Mouse (Mus musculus) urinary bladder, adult 2 months (tissue): Measurements from ENCODE around the gene Krt23. TPM values are rescaled to one million over a fixed set of nuclear protein-coding genes. Genes with fewer than 3 reads are reported as not detected.

Source experiments
- DNase-seq: peaks from one replicate; pipeline ENCODE4 v3.0.0; 2022; ENCODE audit warnings: low spot score
- polyA plus RNA-seq: library from polyadenylated mRNA; depleted of rRNA; stranded (reverse); fragments of >200 nt; gene quantifications from 2 replicates; pipeline ENCODE4 v1.2.3, GENCODE M21; 2012; rRNA removed

Krt23 gene
- 3.4 and 4.2 TPM in 2 replicates for polyA plus RNA-seq

DNA sequence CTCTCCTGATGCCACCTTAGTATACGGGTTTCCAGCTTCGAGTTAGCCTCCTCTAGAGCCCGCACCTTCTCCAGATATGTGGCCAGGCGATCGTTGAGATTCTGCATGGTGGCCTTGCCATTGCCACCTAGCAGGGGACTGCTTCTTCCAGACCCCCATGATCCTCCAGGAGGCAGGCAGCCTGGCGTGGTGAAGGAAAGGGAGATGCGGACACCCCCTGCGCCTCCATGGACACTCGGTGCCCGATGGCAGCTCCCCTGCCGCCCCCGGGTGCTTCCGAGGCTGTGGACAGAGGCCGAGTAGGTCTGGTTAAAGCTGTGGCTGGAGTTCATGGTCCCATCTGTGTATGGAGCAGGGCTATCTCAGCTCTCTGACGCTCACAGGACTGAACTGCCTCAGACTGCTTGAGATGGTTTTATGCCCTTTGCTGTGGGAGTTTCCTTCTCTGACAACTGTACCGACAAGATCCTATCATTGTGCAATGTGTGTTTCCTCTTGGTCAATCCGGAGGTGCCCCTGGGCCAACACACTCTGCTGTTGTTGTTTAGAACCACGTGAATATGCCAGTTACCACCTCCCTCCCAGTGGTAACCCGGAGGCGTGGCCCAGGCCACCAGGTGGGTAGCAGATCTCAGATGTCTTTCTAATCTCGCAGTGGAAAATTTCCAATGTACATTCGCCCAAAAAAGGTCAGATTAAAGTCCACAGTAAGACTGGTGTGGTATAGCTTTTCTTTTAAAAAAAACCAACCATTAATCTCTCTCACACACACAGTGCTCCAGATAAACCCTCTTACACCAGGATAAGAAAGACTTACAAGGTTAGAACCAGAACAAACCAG, at the start of gene Krt23:
Gene Krt23 (minus strand): TSS at position 405 of the 841 bp plus-strand sequence.
- no peak for DNase-seq

DNA sequence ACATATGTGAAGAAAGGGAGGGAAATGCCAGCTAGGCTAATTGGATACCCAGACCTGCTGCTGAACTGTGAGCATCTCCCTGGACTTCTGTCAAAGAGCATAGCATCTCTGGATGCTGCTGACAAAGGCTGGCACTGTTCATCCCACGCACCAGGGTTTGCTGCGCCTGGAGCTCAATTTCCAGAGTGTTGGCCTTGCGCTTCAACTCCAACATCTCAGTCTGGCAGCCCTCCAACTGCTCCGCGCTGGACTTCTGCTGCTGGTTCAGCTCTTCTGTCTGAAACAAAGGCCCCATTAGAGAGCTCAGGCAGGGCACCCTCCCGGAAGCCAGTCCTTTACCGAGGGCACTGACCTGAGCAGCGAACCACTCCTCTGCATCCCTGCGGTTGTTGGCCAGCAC, 46.8 kb upstream of the Krt23 start:
- DNase-seq: no peak

DNA sequence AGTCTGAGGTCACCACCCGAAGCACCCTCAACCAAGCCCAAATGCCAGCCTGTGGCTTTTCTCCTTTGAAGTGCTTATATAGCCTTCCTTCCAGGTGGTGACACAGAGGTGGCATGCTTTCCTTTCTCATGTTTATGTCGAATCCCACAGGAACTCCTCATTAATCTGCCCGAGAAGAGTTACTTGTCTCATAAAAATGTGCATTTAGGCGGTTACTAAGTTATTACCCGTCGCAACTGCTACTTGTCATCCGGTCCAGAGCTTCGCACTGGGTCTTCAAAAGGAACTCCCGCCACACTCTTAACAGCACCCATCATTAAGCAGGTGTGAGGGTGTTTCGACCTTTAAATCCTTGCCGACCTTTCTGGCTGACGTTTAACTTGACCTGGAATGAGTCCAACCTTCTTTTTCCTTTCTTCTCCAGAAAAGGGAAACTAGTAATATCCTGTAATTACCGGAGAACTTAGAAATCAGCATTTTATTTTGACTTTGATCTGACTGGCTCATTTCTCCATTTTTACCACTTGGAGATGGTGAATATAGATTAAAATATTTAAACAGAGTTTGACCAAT, 28.4 kb upstream of the Krt23 start, which contains the start of gene Krt39:
Gene Krt39 (minus strand): TSS at position 51 of the 573 bp plus-strand sequence.
- DNase-seq: no peak

DNA sequence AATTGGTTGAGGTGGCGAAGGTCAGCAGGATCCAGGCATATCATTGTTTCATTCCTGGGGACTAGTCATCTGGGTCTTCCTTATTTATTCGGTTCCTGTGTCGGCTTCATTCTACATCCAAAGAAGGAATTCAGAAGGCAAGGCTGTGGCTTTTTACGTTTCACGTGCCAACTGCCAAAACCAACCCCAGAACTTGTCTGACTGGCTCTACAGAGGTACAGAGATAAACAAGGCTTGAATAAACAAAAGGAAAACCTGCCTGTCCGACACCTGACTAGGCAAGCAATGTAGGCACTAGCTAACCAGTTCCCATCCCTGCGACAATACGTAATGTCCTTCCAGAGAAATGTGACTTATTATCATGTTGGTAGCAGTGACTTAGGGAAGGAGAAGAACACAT, 21.2 kb upstream of the Krt23 start:
- DNase-seq: no peak

DNA sequence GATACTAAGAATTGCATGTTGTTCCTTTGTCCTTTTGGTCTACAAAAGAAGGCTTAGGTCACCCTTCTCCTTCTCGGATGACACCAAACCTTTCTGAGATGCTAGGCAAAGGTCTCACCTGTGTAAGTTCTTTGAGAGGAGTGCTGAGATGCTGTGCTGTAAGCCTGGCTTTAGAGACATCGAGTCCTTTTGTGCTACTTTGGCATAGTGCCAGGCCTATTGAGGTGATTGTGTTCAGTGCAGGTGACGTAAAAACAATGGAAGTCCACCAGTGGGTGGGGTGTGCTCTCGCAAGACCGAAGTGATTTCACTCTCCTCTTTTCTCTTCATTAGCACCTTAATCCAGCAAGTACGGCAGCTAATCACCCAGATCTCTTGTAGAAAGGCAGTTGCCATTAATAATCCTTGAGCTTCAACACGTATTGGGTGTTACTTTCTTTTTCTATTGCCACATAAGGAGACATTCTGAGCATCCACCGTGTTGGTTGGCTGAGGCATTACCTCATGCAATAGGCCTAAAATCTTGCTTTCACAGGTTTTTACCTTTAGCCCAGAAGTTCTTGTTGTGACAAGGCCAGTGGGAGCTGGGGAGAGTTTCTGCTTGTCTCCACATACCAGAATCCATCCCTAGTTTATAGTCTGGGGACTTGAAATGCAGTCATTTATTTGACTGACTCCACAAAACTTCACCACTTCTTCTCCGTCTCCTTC, 7.3 kb upstream of the Krt23 start:
- DNase-seq: no peak

DNA sequence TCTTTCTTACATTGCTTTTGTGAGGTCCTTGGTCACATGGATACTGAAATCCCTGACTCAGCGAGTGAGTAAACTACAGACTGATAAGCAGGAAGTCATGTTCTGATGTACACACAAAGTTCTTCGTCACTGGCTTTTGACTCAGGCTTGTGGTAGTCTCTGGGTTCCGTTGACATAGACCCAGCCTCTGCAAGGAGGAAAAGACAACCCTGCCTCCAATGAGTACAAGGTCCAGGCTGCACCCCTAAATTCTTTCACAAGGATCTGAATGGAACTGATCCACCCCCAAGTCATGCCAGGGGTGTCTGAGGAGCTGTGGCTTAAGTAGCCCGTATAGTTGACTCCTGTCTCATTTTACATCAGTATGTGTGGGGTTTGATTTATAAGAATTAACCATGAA, 3.5 kb upstream of the Krt23 start:
- DNase-seq: no peak

DNA sequence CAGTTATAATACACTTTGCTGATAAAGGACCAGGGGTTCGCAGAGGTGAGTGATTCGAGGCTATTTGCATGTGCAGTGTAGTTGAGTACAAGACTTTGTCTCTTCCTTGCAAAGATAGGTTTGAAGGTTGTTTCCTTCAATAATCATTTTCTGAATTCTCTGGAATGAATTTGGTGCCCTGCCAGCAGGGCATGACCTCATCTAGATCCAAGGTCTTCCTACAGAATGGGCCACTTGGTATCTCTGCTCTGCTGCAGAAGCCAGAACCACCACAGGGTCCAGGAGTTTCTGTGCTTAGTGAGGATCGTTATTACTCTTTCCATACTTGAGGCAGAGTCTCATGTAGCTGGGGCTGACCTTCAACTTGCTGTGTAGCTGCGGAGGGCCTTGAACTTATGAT, 1.8 kb upstream of the Krt23 start:
- no peak for DNase-seq

DNA sequence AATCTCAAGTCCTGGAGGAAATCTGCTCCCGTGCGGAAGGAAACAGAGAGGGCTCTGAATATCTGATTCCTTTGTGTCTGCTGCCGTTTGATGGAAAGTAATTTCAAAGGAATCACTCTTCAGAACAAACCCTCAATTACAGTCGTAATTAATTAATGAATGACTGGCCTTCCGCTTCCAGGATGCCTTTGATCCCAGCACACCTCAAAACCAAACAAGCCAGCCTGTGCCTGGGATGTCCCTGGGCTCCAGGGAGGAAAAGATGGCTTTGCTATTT, 575 bp upstream of the Krt23 start:
- DNase-seq: no peak

DNA sequence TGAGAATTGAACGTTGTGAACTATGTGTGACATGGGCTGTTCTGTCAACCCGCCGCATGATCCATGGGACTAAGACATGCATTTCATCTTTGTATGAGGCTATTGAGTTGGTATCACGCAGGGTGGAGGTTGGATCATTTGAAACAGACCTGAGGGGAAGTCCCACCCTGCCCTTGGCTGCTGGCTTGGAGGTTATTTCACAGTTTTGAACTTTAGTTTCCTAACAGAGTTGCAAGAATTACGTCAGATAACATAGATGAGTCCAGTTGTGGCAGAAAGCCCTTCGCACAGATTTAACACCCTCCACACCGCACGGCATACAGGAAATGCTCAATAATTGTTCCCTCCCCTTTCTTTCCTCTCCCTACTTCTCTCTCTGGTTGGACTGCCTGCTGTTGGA, 1.9 kb downstream of the Krt23 start:
- DNase-seq: no peak

DNA sequence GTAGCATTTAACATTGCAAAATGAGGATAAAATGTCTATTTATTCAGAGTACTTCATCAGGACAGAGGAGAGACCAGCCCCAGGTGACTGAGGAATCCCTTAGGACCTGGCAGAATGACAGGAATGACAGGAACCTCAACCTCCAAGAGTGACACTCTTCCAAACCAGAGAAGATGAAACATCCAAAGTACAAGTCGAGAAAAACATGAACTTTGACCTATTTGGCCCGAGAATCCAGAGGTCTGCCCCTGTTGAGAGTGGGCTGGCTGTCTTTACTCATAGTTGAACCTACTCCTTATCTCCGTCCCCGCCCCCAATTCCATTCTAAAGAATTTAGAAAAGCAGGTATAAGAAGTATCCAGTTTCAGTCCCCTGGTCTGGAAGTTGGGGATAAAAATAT, 2.3 kb downstream of the Krt23 start:
- no peak for DNase-seq

DNA sequence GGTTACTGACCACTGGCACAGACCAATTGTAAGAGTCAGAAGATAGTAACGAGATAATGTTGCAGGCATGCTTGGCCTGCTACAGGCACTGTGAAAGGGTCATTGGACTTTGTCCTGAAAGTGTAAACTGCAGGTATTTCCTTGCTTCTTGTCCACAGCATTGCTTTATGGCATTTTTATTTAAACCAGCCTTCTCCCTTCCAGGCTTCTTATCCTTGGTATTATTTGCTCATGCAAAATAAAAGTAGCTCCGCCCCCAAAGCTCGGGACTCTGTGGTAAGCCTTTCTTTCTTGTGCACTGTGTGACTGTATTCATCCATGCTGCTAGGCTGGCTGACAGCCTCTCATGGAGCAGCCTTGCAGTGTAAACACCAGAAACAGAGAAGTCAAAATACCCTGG, 3.7 kb downstream of the Krt23 start:
- no peak for DNase-seq

DNA sequence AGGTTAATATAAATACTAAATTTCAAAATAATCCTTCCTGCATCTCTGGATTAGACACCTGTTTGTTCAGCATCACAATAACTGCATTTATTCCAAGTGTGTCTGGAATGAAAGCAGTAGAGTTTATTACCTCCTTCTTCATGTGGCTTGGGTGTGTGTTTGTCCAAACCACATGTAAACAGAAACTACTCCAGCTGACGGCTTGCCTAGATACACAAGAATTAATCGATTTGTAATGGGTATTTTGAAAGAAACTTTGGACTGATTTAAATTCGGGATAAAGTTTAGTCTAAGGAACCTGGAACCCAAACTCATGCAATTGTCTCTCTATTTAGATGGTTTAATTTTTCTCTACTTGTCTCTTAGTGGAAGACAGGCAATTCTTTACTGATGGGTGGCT, 18.0 kb downstream of the Krt23 start:
- no peak for DNase-seq

DNA sequence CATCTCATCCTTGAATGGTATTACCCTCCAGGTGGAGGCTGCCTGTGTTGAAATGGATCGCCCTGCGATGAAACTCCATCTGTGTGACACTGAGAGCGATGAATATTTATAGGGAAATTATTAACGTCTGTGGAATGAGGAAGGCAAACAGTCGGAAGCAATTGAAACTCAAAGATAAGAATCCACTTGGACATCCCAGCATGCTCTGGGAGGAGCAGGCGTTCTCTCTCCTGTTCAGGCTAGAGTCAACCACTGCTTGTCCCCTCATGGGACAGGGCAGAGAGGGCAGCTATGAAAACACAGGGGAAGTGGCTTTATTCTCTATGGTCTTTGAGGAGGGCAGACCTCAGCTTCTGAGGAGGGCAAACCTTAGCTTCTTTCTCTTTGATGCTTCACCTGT, 19.5 kb downstream of the Krt23 start:
- no peak for DNase-seq

DNA sequence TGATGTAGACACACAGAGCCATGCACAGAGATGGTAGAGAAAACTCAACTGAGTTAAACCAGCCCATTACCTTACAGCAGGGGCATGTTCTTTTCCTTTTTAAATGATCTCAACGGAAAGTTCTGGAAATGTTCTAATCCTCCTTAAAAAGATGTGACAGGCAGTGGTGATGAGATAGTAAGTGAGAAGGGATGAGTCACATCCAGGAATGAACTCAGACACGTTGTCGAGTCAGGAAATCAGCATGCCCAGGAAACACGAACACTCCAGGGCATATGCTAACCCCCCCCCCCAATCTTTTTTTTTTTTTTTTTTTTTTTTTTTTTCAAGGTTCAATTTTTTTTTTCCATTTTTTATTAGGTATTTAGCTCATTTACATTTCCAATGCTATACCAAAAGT, 20.5 kb downstream of the Krt23 start:
- no peak for DNase-seq

DNA sequence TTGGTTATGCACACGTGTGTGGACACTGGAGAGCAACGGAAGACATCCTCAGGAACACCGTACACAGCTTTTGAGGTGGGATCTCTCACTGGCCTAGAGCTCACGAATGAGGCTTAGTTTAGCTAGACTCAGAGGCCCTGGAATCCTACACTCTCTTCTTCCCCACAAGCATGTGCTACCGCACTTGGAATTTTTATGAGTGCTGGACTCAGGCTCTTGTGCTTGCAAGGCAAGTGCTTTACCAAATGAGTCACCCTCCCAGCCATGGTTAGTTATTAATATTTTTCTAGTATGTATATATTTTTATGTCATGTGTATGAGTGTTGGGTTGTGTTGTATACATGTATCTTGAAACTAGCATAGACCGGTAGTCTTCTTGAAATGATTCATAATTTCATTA, 21.0 kb downstream of the Krt23 start:
- no peak for DNase-seq

DNA sequence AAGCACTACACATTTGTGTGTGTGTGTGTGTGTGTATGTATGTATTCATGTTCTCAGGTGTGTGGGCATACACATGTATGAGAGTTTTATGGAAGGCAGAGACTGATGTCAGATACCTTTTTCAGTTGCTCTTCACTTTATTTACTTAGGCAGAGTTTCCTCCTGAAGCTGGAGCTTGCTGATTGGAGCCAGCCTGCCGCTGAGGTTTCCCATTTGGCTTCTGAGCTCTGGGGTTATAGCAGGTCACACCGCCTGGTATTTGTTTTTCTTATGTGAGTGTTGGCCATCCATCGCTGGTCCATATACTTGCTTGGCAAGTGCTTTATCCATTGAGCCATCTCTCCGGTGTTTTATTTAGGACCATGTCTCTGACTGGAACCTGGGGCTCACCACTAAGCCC, 23.7 kb downstream of the Krt23 start:
- DNase-seq: no peak

DNA sequence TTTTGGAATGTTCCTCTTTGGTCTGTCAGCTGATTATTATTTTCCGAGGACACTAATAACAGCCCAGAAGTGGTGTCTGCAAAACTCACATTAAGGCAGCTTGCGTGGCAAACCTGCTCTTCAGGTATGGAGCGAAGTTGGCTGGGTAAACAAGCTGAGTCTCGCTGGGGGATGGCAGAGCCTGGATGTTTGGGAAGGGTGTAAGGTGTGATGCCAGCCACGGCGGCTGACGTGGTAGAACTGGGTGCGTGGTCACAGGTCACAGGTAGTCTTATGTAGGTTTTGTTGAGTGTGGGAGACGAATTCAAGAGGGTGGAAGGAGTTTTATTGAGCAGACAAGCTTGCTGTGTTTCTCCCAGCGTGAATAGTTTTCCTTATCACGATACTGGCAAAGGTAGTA, 24.4 kb downstream of the Krt23 start:
- DNase-seq: no peak

DNA sequence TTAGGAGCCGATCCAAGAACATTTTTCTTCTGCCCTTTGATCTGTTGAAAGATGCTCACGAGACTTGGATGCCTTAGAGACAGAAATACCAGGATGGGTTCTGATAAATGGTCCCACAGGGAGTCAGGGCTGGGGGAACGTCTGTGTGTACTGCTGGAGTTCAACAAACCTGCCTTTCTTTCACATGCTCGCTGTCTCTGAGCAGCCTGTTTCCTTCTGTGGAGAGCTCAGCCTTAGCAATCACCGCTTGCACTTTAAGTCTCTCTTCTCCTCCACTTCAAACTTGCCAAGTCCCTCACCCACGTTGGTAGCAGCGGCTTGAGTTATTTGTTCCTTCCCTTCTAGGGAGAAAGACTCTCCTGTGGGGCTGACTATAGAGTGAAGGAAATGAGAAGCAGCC, 26.6 kb downstream of the Krt23 start:
- DNase-seq: no peak

DNA sequence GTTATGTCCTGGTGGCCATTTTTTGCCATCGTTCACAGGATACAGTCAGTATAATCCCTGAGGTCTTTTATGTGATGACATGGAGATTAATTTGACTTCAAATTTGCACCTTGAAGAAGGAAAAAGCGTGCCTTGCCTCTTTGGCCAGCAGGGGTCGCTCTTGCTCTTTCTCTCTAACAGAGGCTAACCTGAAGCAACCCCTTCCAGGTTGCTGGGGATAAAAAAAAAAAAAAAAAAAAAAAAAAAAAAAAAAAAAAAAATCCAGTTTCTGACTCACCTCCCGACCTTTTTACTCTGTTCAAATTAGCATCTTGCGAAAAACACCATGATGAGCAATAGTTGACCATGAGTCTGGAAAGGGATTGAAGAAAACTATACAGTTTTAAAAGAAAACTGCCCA, 28.1 kb downstream of the Krt23 start:
- DNase-seq: peak; percentile 74

DNA sequence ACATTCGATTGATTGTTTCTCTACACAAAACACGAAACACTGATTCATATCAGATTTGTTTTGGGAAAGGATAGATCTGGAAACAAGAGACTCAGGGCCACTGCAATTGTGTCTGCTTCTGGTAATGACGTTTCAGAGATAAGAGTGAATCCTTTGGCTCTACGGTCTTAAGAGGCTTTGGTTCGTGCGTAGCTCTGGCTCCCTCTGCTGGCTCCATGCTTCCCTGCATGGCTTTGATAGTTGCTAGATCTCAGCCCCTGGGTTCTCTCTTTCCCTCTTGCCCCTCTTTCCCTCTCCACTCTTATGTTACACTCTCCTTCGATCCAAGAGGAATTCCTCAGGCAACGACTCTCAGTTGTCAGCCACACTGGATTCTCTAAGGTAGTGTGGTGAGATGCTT, 29.8 kb downstream of the Krt23 start:
- peak; percentile 44 for DNase-seq

DNA sequence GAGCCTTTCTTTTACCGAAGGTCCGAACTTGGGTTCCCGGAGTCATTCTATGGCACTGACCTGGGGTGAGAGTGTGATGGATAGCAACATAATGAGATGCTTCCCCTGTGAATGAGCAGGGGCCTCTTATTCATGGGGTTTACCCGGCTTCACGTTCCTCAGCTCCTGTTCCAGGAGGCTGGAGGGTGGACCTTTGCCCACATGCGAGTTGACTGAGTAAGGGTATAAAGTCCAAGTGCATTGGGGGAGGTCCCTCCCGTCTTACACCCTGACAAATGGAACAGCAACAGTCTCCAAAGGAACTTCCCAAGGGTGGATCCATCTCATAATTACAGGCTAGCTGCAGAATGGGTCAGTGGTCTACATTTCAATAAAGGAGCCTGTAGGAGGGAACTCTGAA, 31.2 kb downstream of the Krt23 start:
- no peak for DNase-seq

DNA sequence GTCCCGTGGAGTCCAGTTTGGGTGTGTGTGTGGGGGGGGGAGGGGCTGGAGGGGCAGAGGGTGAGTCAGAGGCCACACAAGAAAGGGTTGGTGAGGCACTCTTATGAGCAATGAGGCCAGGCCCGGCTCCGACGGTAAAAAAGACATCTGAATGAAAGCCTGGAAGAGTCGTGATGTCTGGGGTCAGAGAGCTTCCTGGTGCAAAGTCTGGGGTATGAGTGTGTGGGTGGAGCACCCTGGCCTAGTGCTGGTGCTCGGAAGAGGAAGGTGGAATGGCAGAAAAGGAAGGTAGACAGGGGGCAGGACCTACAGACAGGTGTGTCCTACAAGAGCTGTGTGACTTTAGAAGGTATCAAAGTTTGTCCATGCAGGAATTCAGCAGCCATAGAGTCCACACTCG, 34.0 kb downstream of the Krt23 start:
- no peak for DNase-seq

DNA sequence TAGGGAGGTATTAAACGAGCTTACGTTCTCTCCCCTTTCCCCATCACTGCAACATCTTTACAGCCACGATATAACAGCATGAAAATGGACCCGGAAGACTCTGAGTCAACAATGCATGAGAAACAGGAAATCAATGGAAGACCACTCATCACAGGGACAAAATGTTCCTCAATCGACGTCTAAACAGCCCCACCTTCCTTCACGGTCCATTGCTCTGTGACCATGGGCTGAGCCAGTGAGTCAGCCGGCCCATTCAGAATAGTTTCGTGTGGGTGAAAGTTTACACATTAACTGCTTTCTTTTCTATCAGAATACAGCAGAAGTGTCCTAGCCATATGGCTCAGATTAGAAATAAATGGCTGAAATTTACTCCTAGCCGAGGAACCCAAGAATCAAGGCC, 38.2 kb downstream of the Krt23 start:
- DNase-seq: no peak
